Mouse (Mus musculus) megakaryocyte-erythroid progenitor cell, adult 5 weeks (primary cell): ENCODE data around the gene Zfp867. TPM values are rescaled to one million over a fixed set of nuclear protein-coding genes. Genes with fewer than 3 reads are reported as not detected.

Experiments
- polyA plus RNA-seq: library from polyadenylated mRNA; stranded (reverse); fragments of >175 nt; gene quantifications from 2 replicates; pipeline ENCODE4 v1.2.3, GENCODE M21; 2012

Gene Zfp867
- 0.01 and 0.06 TPM in 2 replicates for polyA plus RNA-seq

GRCm38 (mm10) chr11:59472326-59472677, at the start of gene Zfp867:
Zfp867 (minus strand) TSS chr11:59472474.

GRCm38 (mm10) chr11:59451086-59451485, 21.2 kb downstream of the Zfp867 start, which contains the start of gene Snap47:
Snap47 (minus strand) TSS chr11:59451186.

GRCm38 (mm10) chr11:59449741-59450229, 22.5 kb downstream of the Zfp867 start, which contains the start of gene Jmjd4:
Jmjd4 (plus strand) TSS chr11:59450045.

Other genes with a start within 250 kb of the Zfp867 start
- 150 and 169 TPM in 2 replicates for gene Arf1, start 244.2 kb downstream of the Zfp867 start, polyA plus RNA-seq
- gene Wnt3a, start 181.7 kb downstream of the Zfp867 start, polyA plus RNA-seq: not detected in 2 replicates
- 0.05 and 0.13 TPM in 2 replicates for gene Wnt9a, start 165.5 kb downstream of the Zfp867 start, polyA plus RNA-seq
- not detected in 2 replicates for gene Prss38, start 96.8 kb downstream of the Zfp867 start, polyA plus RNA-seq
- 3.8 and 4.7 TPM in 2 replicates for gene Jmjd4, start 22.4 kb downstream of the Zfp867 start, polyA plus RNA-seq
- gene Snap47, start 21.3 kb downstream of the Zfp867 start, polyA plus RNA-seq: 4.4 and 5.1 TPM in 2 replicates
- gene Zkscan17, start 54.3 kb upstream of the Zfp867 start, polyA plus RNA-seq: 71.6 and 85.9 TPM in 2 replicates
- 6.3 and 9.5 TPM in 2 replicates for gene Nlrp3, start 69.1 kb upstream of the Zfp867 start, polyA plus RNA-seq
- gene Olfr222, start 103.8 kb upstream of the Zfp867 start, polyA plus RNA-seq: not detected in 2 replicates
- gene Olfr223, start 120.8 kb upstream of the Zfp867 start, polyA plus RNA-seq: not detected in 2 replicates
- 64.6 and 83.2 TPM in 2 replicates for gene Mprip, start 188.8 kb upstream of the Zfp867 start, polyA plus RNA-seq